Mouse (Mus musculus) regulatory T cell (primary cell): ENCODE data around the gene Acsl5.

ENCODE experiments used
- in situ Hi-C: fragments of 300-600 bp; cut with MboI, MseI; formaldehyde crosslinking; loops from one replicate; pipeline ENCODE4 v1.15.1; 2025; ENCODE audit warnings: high pct_unique_total_duplicates

Acsl5 gene

GRCm38 (mm10) chr19:55276770-55277169 lies 25.0 kb downstream of the Acsl5 start:
- in situ Hi-C loops: no loop called here

- in situ Hi-C loops: no loop called here
Measured at GRCm38 (mm10) chr19:55284093-55284492, 32.4 kb downstream of the Acsl5 start.

DNA sequence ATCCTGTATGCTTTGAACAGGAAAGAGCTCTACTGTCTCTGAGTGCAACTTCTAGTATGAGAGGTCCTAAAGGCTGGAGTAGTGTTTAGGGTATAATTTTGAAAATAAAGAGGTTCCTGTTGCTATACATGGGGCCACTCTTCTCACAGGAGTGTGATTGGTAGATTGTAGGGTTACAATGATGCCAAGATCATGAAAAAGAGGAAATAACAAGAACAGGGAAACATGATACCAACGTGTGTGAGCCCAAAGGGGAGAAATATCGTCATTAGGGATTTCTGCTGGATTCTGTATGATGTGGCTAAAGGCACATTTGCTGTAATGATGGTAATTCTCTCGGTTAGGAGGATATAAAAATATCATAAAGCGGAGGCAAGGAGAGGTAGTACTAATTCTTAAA lies 34.3 kb downstream of the Acsl5 start:
- in situ Hi-C loops: loop anchor here (5.0 kb wide), 1 partner anchor 69 kb away; no protein-coding TSS in a partner anchor

- in situ Hi-C loops: loop anchor here (5.0 kb wide), 1 partner anchor 72 kb away; no protein-coding TSS in a partner anchor
Measured at GRCm38 (mm10) chr19:55288974-55289373, 37.2 kb downstream of the Acsl5 start.

- in situ Hi-C loops: loop anchor here (10.0 kb wide), 1 partner anchor 766 kb away; no protein-coding TSS in a partner anchor
Measured at GRCm38 (mm10) chr19:55290621-55291270, 39.0 kb downstream of the Acsl5 start.

GRCm38 (mm10) chr19:55292210-55292850 lies 40.6 kb downstream of the Acsl5 start:
- in situ Hi-C loops: loop anchor here (10.0 kb wide), 1 partner anchor 768 kb away; no protein-coding TSS in a partner anchor

- in situ Hi-C loops: loop anchor here (10.0 kb wide), 1 partner anchor 768 kb away; no protein-coding TSS in a partner anchor
Measured at GRCm38 (mm10) chr19:55293175-55293574, 41.4 kb downstream of the Acsl5 start.

GRCm38 (mm10) chr19:55295075-55295474 lies 43.3 kb downstream of the Acsl5 start:
- in situ Hi-C loops: loop anchor here (10.0 kb wide), 1 partner anchor 770 kb away; no protein-coding TSS in a partner anchor

GRCm38 (mm10) chr19:55295556-55295955 lies 43.8 kb downstream of the Acsl5 start:
- in situ Hi-C loops: loop anchor here (10.0 kb wide), 1 partner anchor 771 kb away; no protein-coding TSS in a partner anchor

DNA sequence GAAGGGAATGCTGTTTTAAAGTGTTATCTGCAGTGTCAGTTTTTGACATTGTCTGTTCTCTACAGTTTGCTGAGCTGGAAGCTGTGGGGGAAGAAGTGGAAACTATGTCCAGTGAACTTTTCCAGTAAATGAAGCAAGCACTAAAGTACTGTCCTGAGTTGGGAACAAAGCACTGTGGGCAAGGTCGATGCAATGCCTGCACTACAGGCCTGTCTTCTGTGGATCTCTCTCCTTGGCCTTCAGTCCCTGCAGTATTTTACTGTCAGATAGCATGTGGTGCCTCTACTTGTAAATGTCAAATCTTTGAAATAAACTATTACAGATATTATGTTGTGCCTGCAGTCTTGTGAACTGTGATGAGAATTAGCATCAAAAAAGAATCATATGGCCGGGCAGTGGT lies 44.6 kb downstream of the Acsl5 start:
- in situ Hi-C loops: loop anchor here (10.0 kb wide), 1 partner anchor 772 kb away; no protein-coding TSS in a partner anchor

- in situ Hi-C loops: loop anchor here (10.0 kb wide), 1 partner anchor 773 kb away; no protein-coding TSS in a partner anchor
Measured at GRCm38 (mm10) chr19:55297489-55297888, 45.8 kb downstream of the Acsl5 start.

- in situ Hi-C loops: loop anchor here (10.0 kb wide), 1 partner anchor 773 kb away; no protein-coding TSS in a partner anchor
Measured at GRCm38 (mm10) chr19:55297961-55298360, 46.2 kb downstream of the Acsl5 start.

- in situ Hi-C loops: loop anchor here (10.0 kb wide), 1 partner anchor 775 kb away; no protein-coding TSS in a partner anchor
Measured at GRCm38 (mm10) chr19:55299378-55299777, 47.6 kb downstream of the Acsl5 start.

GRCm38 (mm10) chr19:55300525-55300924 lies 48.8 kb downstream of the Acsl5 start:
- in situ Hi-C loops: no loop called here

- in situ Hi-C loops: loop anchor here (5.0 kb wide), 1 partner anchor 48 kb away; no protein-coding TSS in a partner anchor
Measured at GRCm38 (mm10) chr19:55305024-55305423, 53.3 kb downstream of the Acsl5 start.

GRCm38 (mm10) chr19:55311874-55312273 lies 60.1 kb downstream of the Acsl5 start:
- in situ Hi-C loops: no loop called here

GRCm38 (mm10) chr19:55313649-55314048 lies 61.9 kb downstream of the Acsl5 start:
- in situ Hi-C loops: no loop called here

DNA sequence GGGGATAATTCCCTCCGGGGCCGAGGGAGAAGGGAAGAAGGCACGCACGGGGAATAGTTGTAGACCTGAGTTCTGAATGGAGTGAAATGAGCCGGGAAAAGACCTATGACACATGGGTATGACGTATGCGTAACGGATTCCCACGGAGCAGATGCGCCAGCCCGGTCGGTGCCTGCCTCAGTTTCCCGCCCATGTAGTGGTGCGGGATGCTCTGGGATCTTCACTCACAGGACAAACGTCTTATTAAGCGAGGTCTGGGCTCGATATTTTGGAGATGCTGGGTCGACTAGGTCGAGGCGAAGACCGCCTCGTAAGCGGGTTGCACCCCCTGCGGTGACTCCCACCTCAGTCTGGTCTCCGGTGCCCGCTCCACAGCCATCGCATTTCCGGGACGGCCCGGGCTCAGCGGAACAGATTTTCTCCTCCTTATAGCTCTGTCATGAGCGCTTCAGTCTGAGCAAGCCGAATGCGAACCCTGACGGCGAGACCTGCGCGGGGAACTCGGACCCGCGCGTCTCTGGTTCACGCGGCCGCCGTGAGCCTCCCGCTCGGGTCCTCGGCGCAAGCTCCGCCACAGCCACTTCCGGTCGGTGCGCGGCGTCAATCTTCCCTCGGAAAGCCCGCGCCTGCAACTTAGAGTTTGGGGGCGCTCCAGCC lies 63.8 kb downstream of the Acsl5 start, which contains the start of gene Zdhhc6:
Gene Zdhhc6 (minus strand): TSS at position 581 of the 657 bp plus-strand sequence.
- in situ Hi-C loops: no loop called here

- in situ Hi-C loops: no loop called here
Measured at GRCm38 (mm10) chr19:55316109-55316714, 64.5 kb downstream of the Acsl5 start, which contains the start of gene Vti1a. Vti1a (plus strand) TSS chr19:55316295.

DNA sequence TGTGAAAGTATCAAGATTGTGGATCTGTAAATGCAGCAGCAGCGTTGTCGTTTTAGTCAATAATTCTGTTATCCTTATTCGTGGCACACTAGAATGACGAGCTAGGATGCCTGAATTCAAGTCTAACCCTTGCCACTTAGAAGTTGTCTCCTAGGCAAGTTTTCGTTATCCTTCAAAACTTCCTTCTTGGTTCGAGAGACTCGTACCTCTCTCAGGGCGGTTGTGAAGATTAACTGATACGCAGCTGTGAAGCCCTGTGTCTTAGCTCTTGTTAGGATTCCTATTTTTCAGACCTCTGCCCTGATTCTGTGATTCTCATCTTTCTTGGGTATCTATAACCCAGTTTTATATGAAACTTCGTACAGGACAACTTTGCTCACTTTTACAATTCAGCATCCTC lies 65.2 kb downstream of the Acsl5 start:
- in situ Hi-C loops: no loop called here

DNA sequence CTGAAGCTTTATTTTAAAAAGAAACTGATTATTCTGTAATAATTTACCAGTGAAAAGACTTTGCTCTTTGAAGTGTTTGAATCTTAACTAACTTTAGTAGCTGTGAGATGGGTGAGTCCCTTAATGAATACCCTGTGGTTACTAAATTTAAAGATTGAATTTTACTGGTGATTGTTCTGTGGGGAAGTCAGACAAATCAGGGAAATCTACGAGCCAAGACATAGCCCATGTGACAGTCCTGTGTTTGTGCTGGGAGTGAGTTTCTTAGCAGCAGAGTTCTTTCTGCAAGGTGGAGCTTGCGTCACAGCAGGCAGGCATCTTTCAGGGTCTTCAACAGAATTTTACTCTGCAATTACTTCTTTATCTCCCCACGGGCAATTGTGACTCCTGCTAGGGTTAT lies 67.3 kb downstream of the Acsl5 start:
- in situ Hi-C loops: no loop called here
